Mouse (Mus musculus): ENCODE results near the gene Ercc6. TPM values are rescaled to one million over a fixed set of nuclear protein-coding genes. Genes with fewer than 3 reads are reported as not detected.

Gene Ercc6
- 10.3 and 12.5 TPM in 2 replicates for polyA plus RNA-seq (2015; fragmentation: Nextera tagmentation; extraction: Ambion mirVana)

DNA sequence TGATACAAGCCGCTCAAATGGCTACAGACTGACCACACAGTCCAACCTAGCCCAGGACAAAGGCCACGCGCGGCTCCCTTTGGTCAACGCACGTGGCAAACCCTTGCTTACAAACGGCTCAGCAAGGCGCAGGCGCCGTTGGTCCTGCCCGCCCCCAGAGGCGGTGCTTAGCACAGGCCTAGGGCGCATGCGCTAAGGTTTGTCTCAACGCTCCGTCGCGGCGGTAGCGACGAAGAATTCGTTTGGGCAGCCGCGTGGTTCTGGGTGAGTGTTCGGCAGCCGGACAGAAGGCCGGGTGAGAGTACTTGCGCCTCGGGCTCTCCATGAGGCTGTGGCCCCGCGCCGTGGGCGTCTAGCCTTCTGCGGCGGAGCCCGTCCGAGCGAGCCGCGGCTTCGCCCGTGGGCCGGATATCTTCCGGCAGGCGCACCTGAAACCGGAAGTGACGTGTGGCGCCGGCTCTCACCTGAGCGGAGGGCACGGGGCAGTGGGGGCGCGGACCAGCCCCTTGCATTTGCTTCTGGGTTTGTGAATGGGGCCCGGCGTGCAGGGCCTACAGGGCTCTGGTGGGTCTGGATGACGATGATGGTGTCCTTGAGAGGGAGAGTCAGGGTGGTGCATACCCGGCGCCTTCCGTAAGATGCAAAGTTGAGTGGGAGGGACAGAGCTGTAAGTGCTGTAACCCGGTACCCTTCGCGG, at the start of gene Ercc6:
TSS of gene Ercc6 (plus strand) at position 186 of the 697 bp plus-strand sequence.
- ATAC-seq (replicated peaks; ENCODE audit: insufficient number of reproducible peaks, insufficient read depth, low FRiP score, low read depth) = peak; percentile 90
- under 1% methylated on average over 62 of the region's 62 CpGs for WGBS
- no peaks in the 10 kb centered on the region for H3K9me3 ChIP-seq (replicated peaks)
- peak within 1 kb of the TSS; percentile 83 for H3K27ac ChIP-seq
- peak within 1 kb of the TSS; percentile 75 for H3K4me3 ChIP-seq
- H3K4me2 ChIP-seq = peak within 1 kb of the TSS; percentile 82
- H3K27me3 ChIP-seq = no peaks in the 10 kb centered on the region; the same call in 1 of the 2 replicates
- H3K4me1 ChIP-seq (replicated peaks) = peaks cover 15% of the 10 kb centered on the region
- H3K9ac ChIP-seq = peak within 1 kb of the TSS; percentile 72
- H3K36me3 ChIP-seq = peaks cover 15% of the 10 kb centered on the region

GRCm38 (mm10) chr14:32464601-32465505, 48.5 kb upstream of the Ercc6 start, which contains the start of gene Slc18a3:
Gene Slc18a3 (minus strand): TSS chr14:32464850.
- Histone ChIP-seq H3K36me3 (no peaks in the 10 kb centered on the region), H3K4me3 (peak within 1 kb of the TSS; percentile 33), H3K27ac (no peak within 1 kb of the TSS), H3K4me2 (peak within 1 kb of the TSS; percentile 62), H3K4me1 (replicated peaks) (peaks cover 20% of the 10 kb centered on the region), H3K9me3 (replicated peaks) (no peaks in the 10 kb centered on the region), H3K27me3 (peaks cover 95% of the 10 kb centered on the region), H3K9ac (no peak within 1 kb of the TSS)
- WGBS = under 1% methylated on average over 70 of the region's 70 CpGs
- ATAC-seq (replicated peaks; ENCODE audit: insufficient number of reproducible peaks, insufficient read depth, low FRiP score, low read depth) = no peak

DNA sequence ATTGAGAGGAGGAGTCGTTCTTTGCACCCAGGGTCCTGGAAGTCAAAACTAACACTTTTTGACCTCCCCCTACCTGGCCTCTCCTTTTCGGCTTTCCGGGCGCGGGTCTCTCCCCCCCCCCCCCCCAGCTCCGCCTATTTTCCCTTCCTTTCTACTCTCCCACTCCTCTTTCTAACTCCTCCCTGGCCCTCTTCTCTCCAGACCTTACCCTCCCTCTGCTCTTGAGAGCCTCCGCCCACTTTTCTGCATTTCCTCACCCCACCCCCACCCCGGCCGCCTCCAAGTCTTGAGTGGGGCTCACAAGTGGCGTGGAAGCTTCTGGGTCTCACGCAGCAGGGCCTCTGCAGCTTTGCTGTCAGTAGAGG, 47.8 kb upstream of the Ercc6 start:
- 3% methylated on average over 7 of the region's 11 CpGs for WGBS
- no peak overlapping the region for H3K4me2 ChIP-seq
- ATAC-seq (replicated peaks; ENCODE audit: insufficient number of reproducible peaks, insufficient read depth, low FRiP score, low read depth) = no peak

DNA sequence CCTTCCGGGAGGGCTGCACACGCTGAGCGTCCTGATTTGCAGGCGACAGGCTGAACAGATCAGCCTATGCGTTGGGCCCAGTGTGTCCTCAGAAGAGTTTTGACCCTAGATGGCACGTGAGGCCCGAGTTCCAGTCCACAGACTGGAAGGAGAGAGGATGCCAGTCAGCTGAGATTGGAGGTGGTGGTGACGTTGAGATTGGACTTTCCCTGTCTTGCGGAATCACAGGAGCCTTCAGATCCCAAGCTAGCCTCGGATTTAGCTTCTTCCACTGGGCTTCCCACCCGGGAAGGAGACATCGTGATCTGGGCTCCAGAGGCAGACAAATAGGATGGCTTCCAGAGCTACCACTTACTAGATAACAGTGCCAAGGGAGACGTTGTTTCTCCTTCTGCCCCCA, 47.4 kb upstream of the Ercc6 start, which contains the start of gene Chat:
TSS of gene Chat (minus strand) at position 101 of the 400 bp plus-strand sequence.
- Histone ChIP-seq H3K4me3 (peak within 1 kb of the TSS; percentile 33), H3K36me3 (no peaks in the 10 kb centered on the region), H3K27ac (no peak within 1 kb of the TSS), H3K9me3 (replicated peaks) (no peaks in the 10 kb centered on the region), H3K9ac (no peak within 1 kb of the TSS), H3K27me3 (peaks cover 85% of the 10 kb centered on the region), H3K4me2 (peak within 1 kb of the TSS; percentile 62), H3K4me1 (replicated peaks) (peaks cover 20% of the 10 kb centered on the region)
- no peak for ATAC-seq (replicated peaks; ENCODE audit: insufficient number of reproducible peaks, insufficient read depth, low FRiP score, low read depth)
- WGBS = 13% methylated on average over 13 of the region's 13 CpGs

More for the DNA sequence above, 47.8 kb upstream of the Ercc6 start:
- Histone ChIP-seq H3K36me3 (no peaks in the 10 kb centered on the region), H3K9ac (no peak overlapping the region), H3K27me3 (peaks cover 89% of the 10 kb centered on the region), H3K27ac (no peak overlapping the region), H3K4me3 (no peak overlapping the region), H3K4me1 (replicated peaks) (peaks cover 20% of the 10 kb centered on the region), H3K9me3 (replicated peaks) (no peaks in the 10 kb centered on the region)

DNA sequence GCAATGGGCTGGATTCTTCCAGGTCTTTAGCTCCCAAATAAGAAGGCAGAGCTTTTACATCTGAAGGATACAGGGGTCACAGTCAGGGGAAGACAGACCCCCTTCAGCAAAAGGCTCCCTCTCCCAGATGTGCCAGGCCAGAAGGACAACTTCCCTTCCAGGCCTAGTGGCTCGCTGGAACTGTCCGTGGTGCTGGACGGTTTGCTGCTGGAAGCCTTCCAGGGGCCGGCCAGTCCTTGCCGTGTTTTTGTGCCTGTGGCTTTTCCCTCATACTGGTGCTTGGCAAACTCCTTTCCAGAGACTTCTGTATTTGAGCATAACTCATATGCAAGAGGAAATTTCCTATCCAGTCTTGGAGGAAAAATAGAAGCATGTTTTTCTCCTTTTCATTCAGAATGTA, 45.7 kb upstream of the Ercc6 start:
- 6% methylated on average over 5 of the region's 5 CpGs for WGBS
- Histone ChIP-seq H3K9me3 (replicated peaks) (no peaks in the 10 kb centered on the region), H3K27me3 (peaks cover 71% of the 10 kb centered on the region), H3K4me2 (no peak overlapping the region), H3K4me3 (no peak overlapping the region), H3K36me3 (no peaks in the 10 kb centered on the region), H3K27ac (no peak overlapping the region), H3K4me1 (replicated peaks) (peaks cover 20% of the 10 kb centered on the region), H3K9ac (no peak overlapping the region)
- no peak for ATAC-seq (replicated peaks; ENCODE audit: insufficient number of reproducible peaks, insufficient read depth, low FRiP score, low read depth)

- H3K4me1 ChIP-seq (replicated peaks) = no peaks in the 10 kb centered on the region
- no peaks in the 10 kb centered on the region for H3K36me3 ChIP-seq
- H3K4me3 ChIP-seq = no peak overlapping the region
- no peak overlapping the region for H3K4me2 ChIP-seq
- WGBS = 15% methylated on average over 4 of the region's 4 CpGs
- no peak overlapping the region for H3K9ac ChIP-seq
- peaks cover 23% of the 10 kb centered on the region for H3K27me3 ChIP-seq
- no peaks in the 10 kb centered on the region for H3K9me3 ChIP-seq (replicated peaks)
- no peak overlapping the region for H3K27ac ChIP-seq
- ATAC-seq (replicated peaks; ENCODE audit: insufficient number of reproducible peaks, insufficient read depth, low FRiP score, low read depth) = no peak
These were observed 40.3 kb upstream of the Ercc6 start for GRCm38 (mm10) chr14:32472996-32473395.

DNA sequence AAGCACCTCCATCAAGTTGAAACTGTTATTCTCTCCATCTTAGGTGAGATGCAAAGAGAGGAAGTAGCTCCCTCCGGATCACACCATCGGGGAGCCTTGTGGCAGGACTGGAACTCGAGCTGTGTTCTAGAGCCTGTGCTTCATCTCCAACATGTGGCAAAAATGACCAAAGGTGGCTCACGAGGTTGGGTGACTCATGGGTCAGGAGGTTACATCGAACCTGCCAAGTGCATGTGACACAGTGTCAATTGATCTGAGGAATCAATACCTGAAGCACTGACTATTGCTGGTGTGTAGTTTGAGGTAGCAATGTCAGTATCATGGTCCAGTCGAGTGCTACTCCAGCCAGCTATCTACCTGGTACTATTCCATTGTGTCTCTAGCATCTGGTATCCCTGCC, 36.8 kb upstream of the Ercc6 start:
- WGBS = 68% methylated on average over 6 of the region's 6 CpGs
- Histone ChIP-seq H3K9me3 (replicated peaks) (no peaks in the 10 kb centered on the region), H3K4me1 (replicated peaks) (no peaks in the 10 kb centered on the region), H3K27me3 (0 out of 2 replicates have a peak, but pooled peaks cover 10% of the 10 kb centered on the region), H3K4me3 (no peak overlapping the region), H3K36me3 (no peaks in the 10 kb centered on the region), H3K4me2 (no peak overlapping the region), H3K9ac (no peak overlapping the region), H3K27ac (no peak overlapping the region)
- ATAC-seq (replicated peaks; ENCODE audit: insufficient number of reproducible peaks, insufficient read depth, low FRiP score, low read depth) = no peak

DNA sequence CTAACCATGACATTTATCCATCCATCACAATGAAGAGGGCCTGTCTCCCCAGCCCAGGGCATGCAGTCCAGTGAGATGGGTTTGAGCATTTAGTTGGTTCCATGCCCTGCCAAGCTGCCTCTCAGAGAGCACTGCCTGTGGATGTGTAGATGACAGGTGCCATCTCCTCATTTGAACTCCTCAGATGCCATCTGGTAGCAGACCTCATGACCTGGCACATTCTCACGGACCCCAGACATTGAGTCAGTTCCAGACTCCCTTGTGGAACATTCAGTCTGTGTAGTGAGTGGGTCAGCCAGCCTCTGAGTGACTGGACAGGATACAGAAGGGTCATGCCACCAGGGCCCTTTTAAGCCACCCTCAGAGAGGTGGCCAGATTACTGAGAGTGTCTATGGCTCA, 35.7 kb upstream of the Ercc6 start:
- Histone ChIP-seq H3K9ac (no peak overlapping the region), H3K27ac (no peak overlapping the region), H3K36me3 (no peaks in the 10 kb centered on the region), H3K4me1 (replicated peaks) (no peaks in the 10 kb centered on the region), H3K4me2 (no peak overlapping the region), H3K27me3 (0 out of 2 replicates have a peak, but pooled peaks cover 7% of the 10 kb centered on the region), H3K4me3 (no peak overlapping the region), H3K9me3 (replicated peaks) (no peaks in the 10 kb centered on the region)
- no peak for ATAC-seq (replicated peaks; ENCODE audit: insufficient number of reproducible peaks, insufficient read depth, low FRiP score, low read depth)
- WGBS = 29% methylated on average over 1 of the region's 1 CpGs

GRCm38 (mm10) chr14:32482061-32482460, 31.3 kb upstream of the Ercc6 start:
- no peak overlapping the region for H3K9ac ChIP-seq
- H3K27me3 ChIP-seq = peaks cover 9% of the 10 kb centered on the region
- H3K4me1 ChIP-seq (replicated peaks) = no peaks in the 10 kb centered on the region
- no peak overlapping the region for H3K4me3 ChIP-seq
- ATAC-seq (replicated peaks; ENCODE audit: insufficient number of reproducible peaks, insufficient read depth, low FRiP score, low read depth) = no peak
- WGBS = 6% methylated on average over 3 of the region's 3 CpGs
- no peak overlapping the region for H3K27ac ChIP-seq
- no peaks in the 10 kb centered on the region for H3K36me3 ChIP-seq
- H3K9me3 ChIP-seq (replicated peaks) = no peaks in the 10 kb centered on the region
- H3K4me2 ChIP-seq = no peak overlapping the region

DNA sequence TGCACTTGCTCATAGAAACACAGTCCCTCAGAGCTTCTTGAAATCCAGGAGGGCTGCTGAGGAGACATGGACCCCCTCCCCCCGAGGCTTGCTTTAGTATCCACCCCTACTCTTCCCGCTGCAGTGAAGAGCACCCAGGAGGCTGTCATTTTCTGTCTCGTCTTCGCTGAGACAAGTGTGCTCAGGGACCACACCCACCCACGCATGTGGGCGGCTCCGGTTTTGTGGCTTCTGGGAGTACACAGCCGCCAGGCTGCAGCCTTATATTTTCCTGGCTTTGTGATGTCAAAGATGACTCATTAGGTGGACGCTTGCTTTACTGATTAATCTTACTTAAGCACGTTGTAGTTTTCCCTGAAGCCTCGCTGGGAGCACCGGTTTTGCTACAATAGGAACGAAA, 20.8 kb upstream of the Ercc6 start:
- ATAC-seq (replicated peaks; ENCODE audit: insufficient number of reproducible peaks, insufficient read depth, low FRiP score, low read depth) = no peak
- H3K4me3 ChIP-seq = peak overlapping the region; percentile 24
- no peaks in the 10 kb centered on the region for H3K9me3 ChIP-seq (replicated peaks)
- no peak overlapping the region for H3K27ac ChIP-seq
- H3K4me1 ChIP-seq (replicated peaks) = no peaks in the 10 kb centered on the region; the same call in 1 of the 2 replicates
- H3K9ac ChIP-seq = no peak overlapping the region
- H3K27me3 ChIP-seq = peaks cover 29% of the 10 kb centered on the region; the same call in 1 of the 2 replicates
- H3K4me2 ChIP-seq = peak overlapping the region; percentile 47
- no peaks in the 10 kb centered on the region for H3K36me3 ChIP-seq
- WGBS = 16% methylated on average over 13 of the region's 13 CpGs

- 50% methylated on average over 8 of the region's 8 CpGs for WGBS
These were observed 17.0 kb upstream of the Ercc6 start for GRCm38 (mm10) chr14:32496115-32496850.

More at GRCm38 (mm10) chr14:32496115-32496850, 17.0 kb upstream of the Ercc6 start:
- H3K36me3 ChIP-seq = no peaks in the 10 kb centered on the region
- H3K9ac ChIP-seq = no peak overlapping the region
- H3K9me3 ChIP-seq (replicated peaks) = no peaks in the 10 kb centered on the region
- no peak overlapping the region for H3K4me3 ChIP-seq
- H3K27ac ChIP-seq = no peak overlapping the region
- ATAC-seq (replicated peaks; ENCODE audit: insufficient number of reproducible peaks, insufficient read depth, low FRiP score, low read depth) = no peak
- no peaks in the 10 kb centered on the region; the same call in 1 of the 2 replicates for H3K4me1 ChIP-seq (replicated peaks)
- peaks cover 25% of the 10 kb centered on the region; the same call in 1 of the 2 replicates for H3K27me3 ChIP-seq
- H3K4me2 ChIP-seq = no peak overlapping the region

All from heart, embryonic 15.5 days (tissue).